In genomic region chr3:129793801-129794200, GRCm38 (mm10) we compare ENCODE assay signal across 29 mouse cellular contexts. TPM values are rescaled to one million over a fixed set of nuclear protein-coding genes. Genes with fewer than 3 reads are reported as not detected.
DNase-seq lines count a peak whose midpoint lies in the region; ATAC-seq and TF ChIP-seq lines count a peak whose summit lies in the region.
"Had no signal": no experiment of that assay in that cellular context is flagged by ENCODE, and none has a peak within 500 bp of the region (broad histone marks: within the 10 kb centered on the region; RNA-seq: fewer than 3 reads in every experiment).

No protein-coding gene starts in this region.

- H3K36me3 ChIP-seq in kidney, adult 2 months (ENCODE audit: control insufficient read depth, insufficient read depth, low read length), result no peaks in the 10 kb centered on the region
- H3K36me3 ChIP-seq in kidney, embryonic 15.5 days, result no peaks in the 10 kb centered on the region
- no peaks in the 10 kb centered on the region for H3K36me3 ChIP-seq in kidney, postnatal 0 days (ENCODE audit: insufficient read depth, low read length)
- no peaks in the 10 kb centered on the region for H3K36me3 ChIP-seq in limb, embryonic 10.5 days
- no peaks in the 10 kb centered on the region for H3K36me3 ChIP-seq in forebrain, embryonic 15.5 days
- H3K36me3 ChIP-seq: embryonic facial prominence, embryonic 12.5 days; embryonic facial prominence, embryonic 15.5 days; heart, embryonic 10.5 days; heart, embryonic 13.5 days; hindbrain, embryonic 12.5 days; hindbrain, embryonic 15.5 days had no signal

- no peak overlapping the region for H3K9ac ChIP-seq in kidney, embryonic 15.5 days
- H3K9ac ChIP-seq in kidney, postnatal 0 days (ENCODE audit: low read depth, low read length), result no peak overlapping the region
- H3K9ac ChIP-seq in forebrain, embryonic 15.5 days (replicated peaks), result no peak overlapping the region
- H3K9ac ChIP-seq: embryonic facial prominence, embryonic 12.5 days; embryonic facial prominence, embryonic 15.5 days; heart, embryonic 13.5 days; hindbrain, embryonic 12.5 days; hindbrain, embryonic 15.5 days had no signal

- 48% methylated on average over 5 of the region's 5 CpGs for WGBS in kidney, adult 2 months
- WGBS in kidney, embryonic 15.5 days, result 87% methylated on average over 5 of the region's 5 CpGs
- WGBS in kidney, postnatal 0 days, result 78% methylated on average over 5 of the region's 5 CpGs
- 90% methylated on average over 5 of the region's 5 CpGs for WGBS in limb, embryonic 10.5 days
- WGBS in forebrain, embryonic 15.5 days, result 88% methylated on average over 5 of the region's 5 CpGs

- peak overlapping the region; percentile 68 for H3K27ac ChIP-seq in kidney, adult 2 months (ENCODE audit: insufficient read depth, low read depth, low read length)
- H3K27ac ChIP-seq in kidney, embryonic 15.5 days, result no peak overlapping the region
- H3K27ac ChIP-seq in kidney, postnatal 0 days, result no peak overlapping the region
- 0 out of 2 replicates have a peak overlapping the region, but pooled peaks have one; percentile 8 for H3K27ac ChIP-seq in limb, embryonic 10.5 days
- H3K27ac ChIP-seq in forebrain, embryonic 15.5 days (replicated peaks), result no peak overlapping the region
- H3K27ac ChIP-seq: embryonic facial prominence, embryonic 12.5 days; embryonic facial prominence, embryonic 15.5 days; heart, adult 2 months; heart, embryonic 10.5 days; heart, embryonic 13.5 days; hindbrain, embryonic 12.5 days; hindbrain, embryonic 15.5 days had no signal

- no peak for TF ChIP-seq POLR2A in kidney, adult 2 months (IDR thresholded peaks at IDR 0.05; ENCODE audit: low read depth, low read length)

- H3K4me3 ChIP-seq in kidney, adult 2 months (ENCODE audit: insufficient read depth, low read depth, low read length), result no peak overlapping the region
- no peak overlapping the region for H3K4me3 ChIP-seq in kidney, embryonic 15.5 days (replicated peaks)
- H3K4me3 ChIP-seq in kidney, postnatal 0 days (replicated peaks; ENCODE audit: low read depth, low read length), result no peak overlapping the region
- H3K4me3 ChIP-seq in limb, embryonic 10.5 days, result no peak overlapping the region
- H3K4me3 ChIP-seq in forebrain, embryonic 15.5 days, result no peak overlapping the region
- H3K4me3 ChIP-seq: embryonic facial prominence, embryonic 12.5 days; embryonic facial prominence, embryonic 15.5 days; heart, adult 2 months; heart, embryonic 10.5 days; heart, embryonic 13.5 days; hindbrain, embryonic 12.5 days; hindbrain, embryonic 15.5 days had no signal

- no peak for TF ChIP-seq CTCF in kidney, adult 2 months (conservative IDR thresholded peaks at IDR 0.05; ENCODE audit: insufficient read depth, insufficient read length, low read depth, low read length)
- TF ChIP-seq CTCF in kidney, postnatal 0 days (IDR thresholded peaks at IDR 0.05; ENCODE audit: low read depth), result no peak

- H3K27me3 ChIP-seq in kidney, adult 2 months (replicated peaks; ENCODE audit: control insufficient read depth, insufficient read depth, low read length), result no peaks in the 10 kb centered on the region
- H3K27me3 ChIP-seq in kidney, embryonic 15.5 days, result no peaks in the 10 kb centered on the region
- H3K27me3 ChIP-seq in kidney, postnatal 0 days (ENCODE audit: insufficient read depth, low read length), result no peaks in the 10 kb centered on the region
- no peaks in the 10 kb centered on the region for H3K27me3 ChIP-seq in limb, embryonic 10.5 days (ENCODE audit: low read depth, poor library complexity, severe bottlenecking)
- no peaks in the 10 kb centered on the region for H3K27me3 ChIP-seq in forebrain, embryonic 15.5 days
- H3K27me3 ChIP-seq: embryonic facial prominence, embryonic 12.5 days; embryonic facial prominence, embryonic 15.5 days; heart, embryonic 13.5 days; hindbrain, embryonic 12.5 days; hindbrain, embryonic 15.5 days had no signal

- peaks cover 14% of the 10 kb centered on the region for H3K4me1 ChIP-seq in kidney, adult 2 months (ENCODE audit: control insufficient read depth, insufficient read depth, low read length)
- H3K4me1 ChIP-seq in kidney, embryonic 15.5 days, result no peaks in the 10 kb centered on the region
- no peaks in the 10 kb centered on the region for H3K4me1 ChIP-seq in kidney, postnatal 0 days (replicated peaks; ENCODE audit: insufficient read depth, low read length)
- peaks cover 19% of the 10 kb centered on the region for H3K4me1 ChIP-seq in limb, embryonic 10.5 days
- no peaks in the 10 kb centered on the region for H3K4me1 ChIP-seq in forebrain, embryonic 15.5 days
- H3K4me1 ChIP-seq: embryonic facial prominence, embryonic 12.5 days; embryonic facial prominence, embryonic 15.5 days; hindbrain, embryonic 12.5 days; hindbrain, embryonic 15.5 days had no signal

- ATAC-seq in kidney, embryonic 15.5 days (replicated peaks; ENCODE audit: low FRiP score), result no peak
- ATAC-seq in kidney, postnatal 0 days (replicated peaks; ENCODE audit: low FRiP score, low read depth), result no peak
- no peak for ATAC-seq in forebrain, embryonic 15.5 days (replicated peaks)
- ATAC-seq: CD4-positive, CD25-positive, alpha-beta regulatory T cell, adult 4 months; forebrain, embryonic 14.5 days had no signal

- DNase-seq in kidney, adult 2 months, result peak; percentile 92
- peak; percentile 2 for DNase-seq in kidney, postnatal 0 days (ENCODE audit: low spot score)
- DNase-seq in kidney, postnatal 25 days, result peak; percentile 84
- no peak for DNase-seq in limb, embryonic 10.5 days (ENCODE audit: low spot score)
- no peak for DNase-seq in thymus, postnatal 4 days
- DNase-seq in cerebellum, postnatal 4 days (ENCODE audit: low spot score in 2 of 2), result no peak
- DNase-seq: adrenal gland, adult 2 months; adrenal gland, postnatal 25 days; cerebellum, adult 11-12 months; cerebellum, adult 8-10 months; cerebellum, postnatal 10 days; cerebellum, postnatal 36 days; gastrocnemius, postnatal 10 days; gastrocnemius, postnatal 36 days; heart, adult 2 months; heart, postnatal 14 days had no signal

- no peak overlapping the region for H3K4me2 ChIP-seq in kidney, embryonic 15.5 days
- H3K4me2 ChIP-seq in kidney, postnatal 0 days (ENCODE audit: low read length), result no peak overlapping the region
- H3K4me2 ChIP-seq in forebrain, embryonic 15.5 days (replicated peaks), result no peak overlapping the region
- H3K4me2 ChIP-seq: embryonic facial prominence, embryonic 12.5 days; embryonic facial prominence, embryonic 15.5 days; heart, embryonic 13.5 days; hindbrain, embryonic 12.5 days; hindbrain, embryonic 15.5 days had no signal

- H3K9me3 ChIP-seq in kidney, embryonic 15.5 days (replicated peaks), result no peaks in the 10 kb centered on the region
- no peaks in the 10 kb centered on the region for H3K9me3 ChIP-seq in kidney, postnatal 0 days (replicated peaks; ENCODE audit: low read length)
- H3K9me3 ChIP-seq in limb, embryonic 10.5 days (replicated peaks), result no peaks in the 10 kb centered on the region
- H3K9me3 ChIP-seq in forebrain, embryonic 15.5 days, result no peaks in the 10 kb centered on the region
- H3K9me3 ChIP-seq: embryonic facial prominence, embryonic 12.5 days; embryonic facial prominence, embryonic 15.5 days; heart, embryonic 10.5 days; heart, embryonic 13.5 days; hindbrain, embryonic 12.5 days; hindbrain, embryonic 15.5 days had no signal

RNA-seq across cellular contexts. Expression of gene Lrit3, which starts 10.0 kb away (rescaled TPM):
- 0.16 and 0.33 TPM in 2 replicates for polyA plus RNA-seq in kidney, adult 2 months (2012; rRNA removed)
- not detected in 2 replicates for polyA plus RNA-seq in kidney, embryonic 15.5 days (2015; fragmentation: Nextera tagmentation; extraction: Ambion mirVana)
- 0.07 and 0.08 TPM in 2 replicates for polyA plus RNA-seq in kidney, postnatal 0 days (2015; fragmentation: Nextera tagmentation; extraction: Ambion mirVana)
- polyA plus RNA-seq in limb, embryonic 10.5 days (2016; fragmentation: Nextera tagmentation; extraction: Ambion mirVana), result not detected in 2 replicates
- not detected in 2 replicates for polyA plus RNA-seq in forebrain, embryonic 15.5 days (2015; fragmentation: Nextera tagmentation; extraction: Ambion mirVana)
- polyA plus RNA-seq: adrenal gland, adult 2 months; C2C12; CD4-positive, CD25-positive, alpha-beta regulatory T cell, adult 4 months; embryonic facial prominence, embryonic 12.5 days; embryonic facial prominence, embryonic 15.5 days; forebrain, embryonic 11.5 days; forebrain, embryonic 14.5 days; heart, adult 2 months; heart, embryonic 13.5 days; heart, embryonic 16.5 days; hindbrain, embryonic 12.5 days; hindbrain, embryonic 15.5 days had no signal

RNA-seq across cellular contexts. Expression of gene Rrh, which starts 28.6 kb away (rescaled TPM):
- not detected in 2 replicates for polyA plus RNA-seq in kidney, adult 2 months (2012; rRNA removed)
- 0.21 TPM in 1 of 2 replicates, not detected in the other for polyA plus RNA-seq in kidney, embryonic 15.5 days (2015; fragmentation: Nextera tagmentation; extraction: Ambion mirVana)
- 0.15 and 0.33 TPM in 2 replicates for polyA plus RNA-seq in kidney, postnatal 0 days (2015; fragmentation: Nextera tagmentation; extraction: Ambion mirVana)
- polyA plus RNA-seq in limb, embryonic 10.5 days (2016; fragmentation: Nextera tagmentation; extraction: Ambion mirVana), result not detected in 2 replicates
- polyA plus RNA-seq in forebrain, embryonic 15.5 days (2015; fragmentation: Nextera tagmentation; extraction: Ambion mirVana), result 0.23 TPM in 1 of 2 replicates, not detected in the other
- polyA plus RNA-seq: adrenal gland, adult 2 months; forebrain, embryonic 11.5 days; heart, adult 2 months; heart, embryonic 10.5 days; heart, embryonic 13.5 days; hindbrain, embryonic 12.5 days had no signal

RNA-seq across cellular contexts. Expression of gene Gar1, which starts 37.4 kb away (rescaled TPM):
- 16.0 and 28.6 TPM in 2 replicates for polyA plus RNA-seq in kidney, adult 2 months (2012; rRNA removed)
- 92.9 and 95.5 TPM in 2 replicates for polyA plus RNA-seq in kidney, embryonic 15.5 days (2015; fragmentation: Nextera tagmentation; extraction: Ambion mirVana)
- polyA plus RNA-seq in kidney, postnatal 0 days (2015; fragmentation: Nextera tagmentation; extraction: Ambion mirVana), result 56.9 and 62.5 TPM in 2 replicates
- polyA plus RNA-seq in limb, embryonic 10.5 days (2016; fragmentation: Nextera tagmentation; extraction: Ambion mirVana), result 114 and 145 TPM in 2 replicates
- 49.3 and 57.8 TPM in 2 replicates for polyA plus RNA-seq in forebrain, embryonic 15.5 days (2015; fragmentation: Nextera tagmentation; extraction: Ambion mirVana)

RNA-seq across cellular contexts. Expression of gene Egf, which starts 38.7 kb away (rescaled TPM):
- 917 and 1,191 TPM in 2 replicates for polyA plus RNA-seq in kidney, adult 2 months (2012; rRNA removed)
- 2.1 and 2.3 TPM in 2 replicates for polyA plus RNA-seq in kidney, embryonic 15.5 days (2015; fragmentation: Nextera tagmentation; extraction: Ambion mirVana)
- 2.6 and 2.8 TPM in 2 replicates for polyA plus RNA-seq in kidney, postnatal 0 days (2015; fragmentation: Nextera tagmentation; extraction: Ambion mirVana)
- 1.4 and 1.6 TPM in 2 replicates for polyA plus RNA-seq in limb, embryonic 10.5 days (2016; fragmentation: Nextera tagmentation; extraction: Ambion mirVana)
- 1.8 and 2.2 TPM in 2 replicates for polyA plus RNA-seq in forebrain, embryonic 15.5 days (2015; fragmentation: Nextera tagmentation; extraction: Ambion mirVana)

RNA-seq across cellular contexts. Expression of gene Cfi, which starts 41.9 kb away (rescaled TPM):
- 10.3 and 11.2 TPM in 2 replicates for polyA plus RNA-seq in kidney, adult 2 months (2012; rRNA removed)
- polyA plus RNA-seq in kidney, embryonic 15.5 days (2015; fragmentation: Nextera tagmentation; extraction: Ambion mirVana), result 14.2 and 17.5 TPM in 2 replicates
- 27.3 and 27.4 TPM in 2 replicates for polyA plus RNA-seq in kidney, postnatal 0 days (2015; fragmentation: Nextera tagmentation; extraction: Ambion mirVana)
- polyA plus RNA-seq in limb, embryonic 10.5 days (2016; fragmentation: Nextera tagmentation; extraction: Ambion mirVana), result 0.08 TPM in 1 of 2 replicates, not detected in the other
- 0.23 and 0.28 TPM in 2 replicates for polyA plus RNA-seq in forebrain, embryonic 15.5 days (2015; fragmentation: Nextera tagmentation; extraction: Ambion mirVana)
- polyA plus RNA-seq: C2C12; CD4-positive, CD25-positive, alpha-beta regulatory T cell, adult 4 months had no signal

Comparison
In these comparisons a context has a peak if more than half of its experiments do, and no peak if none do; other contexts are left out.
1. H3K27ac ChIP-seq: peak in kidney, adult 2 months (single experiment) and limb, embryonic 10.5 days (single experiment); none in kidney, embryonic 15.5 days (single experiment), kidney, postnatal 0 days (single experiment) and forebrain, embryonic 15.5 days (single experiment).
2. DNase-seq: peak in kidney, adult 2 months (single experiment), kidney, postnatal 0 days (single experiment) and kidney, postnatal 25 days (2 of 2); none in limb, embryonic 10.5 days (single experiment), thymus, postnatal 4 days (single experiment) and cerebellum, postnatal 4 days (0 of 2).